Mouse (Mus musculus): Measurements from ENCODE around the gene Ptpru. TPM values are rescaled to one million over a fixed set of nuclear protein-coding genes. Genes with fewer than 3 reads are reported as not detected.

Gene Ptpru
- polyA plus RNA-seq, 1 experiment from 2014 or later = 2.1 TPM

- Histone ChIP-seq H3K4me2 (peak overlapping the region; percentile 17), H3K9ac (no peak overlapping the region), H3K36me3 (peaks cover 58% of the 10 kb centered on the region), H3K27me3 (no peaks in the 10 kb centered on the region), H3K9me3 (replicated peaks) (no peaks in the 10 kb centered on the region), H3K27ac (no peak overlapping the region), H3K4me3 (replicated peaks) (no peak overlapping the region), H3K4me1 (replicated peaks) (no peaks in the 10 kb centered on the region)
- no peak for DNase-seq
- ATAC-seq (ENCODE audit: low read depth) = no peak
- 37% methylated on average over 4 of the region's 4 CpGs for WGBS (ENCODE audit: insufficient replicate concordance)
These were observed 23.3 kb upstream of the Ptpru start for GRCm38 (mm10) chr4:131861341-131861739.

GRCm38 (mm10) chr4:131860492-131861340 is 22.6 kb upstream of the Ptpru start:
- Histone ChIP-seq H3K36me3 (peaks cover 56% of the 10 kb centered on the region), H3K9ac (no peak overlapping the region), H3K27ac (no peak overlapping the region), H3K27me3 (no peaks in the 10 kb centered on the region), H3K4me1 (replicated peaks) (no peaks in the 10 kb centered on the region), H3K4me3 (replicated peaks) (no peak overlapping the region), H3K4me2 (peak overlapping the region; percentile 17), H3K9me3 (replicated peaks) (no peaks in the 10 kb centered on the region)
- 0 out of 2 replicates have a peak, but pooled peaks have one; percentile 22 for ATAC-seq (ENCODE audit: low read depth)
- peak; percentile 60 for DNase-seq
- 37% methylated on average over 15 of the region's 15 CpGs for WGBS (ENCODE audit: insufficient replicate concordance)

- ATAC-seq (ENCODE audit: low read depth) (no peak), DNase-seq (no peak)
- H3K9ac ChIP-seq = no peak overlapping the region
- no peak overlapping the region for H3K4me3 ChIP-seq (replicated peaks)
- peaks cover 23% of the 10 kb centered on the region for H3K36me3 ChIP-seq
- H3K27me3 ChIP-seq = no peaks in the 10 kb centered on the region
- no peak overlapping the region for H3K4me2 ChIP-seq
- no peaks in the 10 kb centered on the region for H3K9me3 ChIP-seq (replicated peaks)
- no peaks in the 10 kb centered on the region for H3K4me1 ChIP-seq (replicated peaks)
- 39% methylated on average over 5 of the region's 5 CpGs for WGBS (ENCODE audit: insufficient replicate concordance)
- no peak overlapping the region for H3K27ac ChIP-seq
These were observed 16.9 kb upstream of the Ptpru start for GRCm38 (mm10) chr4:131854950-131855349.

GRCm38 (mm10) chr4:131849986-131850638 is 12.0 kb upstream of the Ptpru start:
- Histone ChIP-seq H3K27me3 (no peaks in the 10 kb centered on the region), H3K4me2 (no peak overlapping the region), H3K9me3 (replicated peaks) (no peaks in the 10 kb centered on the region), H3K9ac (no peak overlapping the region), H3K36me3 (peaks cover 24% of the 10 kb centered on the region), H3K4me1 (replicated peaks) (peaks cover 2% of the 10 kb centered on the region), H3K4me3 (replicated peaks) (no peak overlapping the region), H3K27ac (no peak overlapping the region)
- 55% methylated on average over 5 of the region's 5 CpGs for WGBS (ENCODE audit: insufficient replicate concordance)
- ATAC-seq (ENCODE audit: low read depth) (no peak), DNase-seq (no peak)

GRCm38 (mm10) chr4:131848082-131848481 is 10.0 kb upstream of the Ptpru start:
- H3K9me3 ChIP-seq (replicated peaks) = no peaks in the 10 kb centered on the region
- H3K9ac ChIP-seq = no peak overlapping the region
- ATAC-seq (ENCODE audit: low read depth) = no peak
- peaks cover 21% of the 10 kb centered on the region for H3K36me3 ChIP-seq
- H3K27ac ChIP-seq = no peak overlapping the region
- no peaks in the 10 kb centered on the region for H3K27me3 ChIP-seq
- H3K4me1 ChIP-seq (replicated peaks) = peaks cover 20% of the 10 kb centered on the region
- no peak overlapping the region for H3K4me2 ChIP-seq
- H3K4me3 ChIP-seq (replicated peaks) = no peak overlapping the region
- WGBS (ENCODE audit: insufficient replicate concordance) = 84% methylated on average over 6 of the region's 6 CpGs
- no peak for DNase-seq

GRCm38 (mm10) chr4:131845991-131846778 is 8.1 kb upstream of the Ptpru start:
- Histone ChIP-seq H3K4me3 (replicated peaks) (no peak overlapping the region), H3K4me1 (replicated peaks) (peaks cover 24% of the 10 kb centered on the region), H3K9me3 (replicated peaks) (no peaks in the 10 kb centered on the region), H3K9ac (no peak overlapping the region), H3K27ac (no peak overlapping the region), H3K36me3 (peaks cover 21% of the 10 kb centered on the region), H3K4me2 (no peak overlapping the region), H3K27me3 (peaks cover 12% of the 10 kb centered on the region)
- 71% methylated on average over 8 of the region's 8 CpGs for WGBS (ENCODE audit: insufficient replicate concordance)
- DNase-seq (no peak), ATAC-seq (ENCODE audit: low read depth) (no peak)

GRCm38 (mm10) chr4:131843290-131843743 is 5.2 kb upstream of the Ptpru start, which contains the start of gene Mecr:
Gene Mecr (plus strand): TSS chr4:131843470.
- H3K27ac ChIP-seq = peak within 1 kb of the TSS; percentile 1; the same call in 1 of the 2 replicates
- peak within 1 kb of the TSS; percentile 83 for H3K9ac ChIP-seq
- peaks cover 29% of the 10 kb centered on the region for H3K4me1 ChIP-seq (replicated peaks)
- H3K27me3 ChIP-seq = peaks cover 40% of the 10 kb centered on the region
- H3K36me3 ChIP-seq = peaks cover 13% of the 10 kb centered on the region
- peak; percentile 82 for ATAC-seq (ENCODE audit: low read depth)
- WGBS (ENCODE audit: insufficient replicate concordance) = under 1% methylated on average over 37 of the region's 37 CpGs
- no peaks in the 10 kb centered on the region for H3K9me3 ChIP-seq (replicated peaks)
- H3K4me3 ChIP-seq (replicated peaks) = peak within 1 kb of the TSS; percentile 90
- H3K4me2 ChIP-seq = peak within 1 kb of the TSS; percentile 88
- peak; percentile 88 for DNase-seq

GRCm38 (mm10) chr4:131836891-131837491 is 1.1 kb downstream of the Ptpru start:
- Histone ChIP-seq H3K9ac (peak overlapping the region; percentile 76), H3K4me2 (peak overlapping the region; percentile 91), H3K27ac (no peak overlapping the region), H3K36me3 (no peaks in the 10 kb centered on the region), H3K27me3 (peaks cover 83% of the 10 kb centered on the region), H3K4me3 (replicated peaks) (peak overlapping the region; percentile 67), H3K4me1 (replicated peaks) (peaks cover 58% of the 10 kb centered on the region), H3K9me3 (replicated peaks) (no peaks in the 10 kb centered on the region)
- peak; percentile 19; the same call in 1 of the 2 replicates for ATAC-seq (ENCODE audit: low read depth)
- 1% methylated on average over 71 of the region's 76 CpGs for WGBS (ENCODE audit: insufficient replicate concordance)
- DNase-seq = no peak

- Histone ChIP-seq H3K4me1 (replicated peaks) (peaks cover 64% of the 10 kb centered on the region), H3K27me3 (peaks cover 78% of the 10 kb centered on the region), H3K27ac (no peak overlapping the region), H3K9me3 (replicated peaks) (no peaks in the 10 kb centered on the region), H3K36me3 (no peaks in the 10 kb centered on the region), H3K9ac (peak overlapping the region; percentile 76), H3K4me2 (peak overlapping the region; percentile 91), H3K4me3 (replicated peaks) (peak overlapping the region; percentile 67)
- DNase-seq (no peak), ATAC-seq (ENCODE audit: low read depth) (no peak)
- WGBS (ENCODE audit: insufficient replicate concordance) = 3% methylated on average over 39 of the region's 39 CpGs
These were observed 1.7 kb downstream of the Ptpru start for GRCm38 (mm10) chr4:131836351-131836881.

- 33% methylated on average over 9 of the region's 9 CpGs for WGBS (ENCODE audit: insufficient replicate concordance)
- H3K4me1 ChIP-seq (replicated peaks) = peaks cover 87% of the 10 kb centered on the region
- H3K4me3 ChIP-seq (replicated peaks) = no peak overlapping the region
- H3K9me3 ChIP-seq (replicated peaks) = no peaks in the 10 kb centered on the region
- no peak for ATAC-seq (ENCODE audit: low read depth)
- no peak for DNase-seq
- peak overlapping the region; percentile 38 for H3K4me2 ChIP-seq
- no peaks in the 10 kb centered on the region for H3K36me3 ChIP-seq
- peaks cover 54% of the 10 kb centered on the region for H3K27me3 ChIP-seq
- peak overlapping the region; percentile 44; the same call in 1 of the 2 replicates for H3K9ac ChIP-seq
- peak overlapping the region; percentile 52 for H3K27ac ChIP-seq
These were observed 4.0 kb downstream of the Ptpru start for GRCm38 (mm10) chr4:131833971-131834609.
